Mouse (Mus musculus) thymus, postnatal 10 days (tissue): Measurements from ENCODE around the gene Auts2.

Experiments
- DNase-seq, 2 experiments: peaks; one replicate each; pipeline ENCODE4 v3.0.0; 2021; ENCODE audit warnings: low spot score in 2 of 2

The Auts2 gene

GRCm38 (mm10) chr5:132324246-132324883 lies 218.8 kb downstream of the Auts2 start:
- DNase-seq, result no peak

DNA sequence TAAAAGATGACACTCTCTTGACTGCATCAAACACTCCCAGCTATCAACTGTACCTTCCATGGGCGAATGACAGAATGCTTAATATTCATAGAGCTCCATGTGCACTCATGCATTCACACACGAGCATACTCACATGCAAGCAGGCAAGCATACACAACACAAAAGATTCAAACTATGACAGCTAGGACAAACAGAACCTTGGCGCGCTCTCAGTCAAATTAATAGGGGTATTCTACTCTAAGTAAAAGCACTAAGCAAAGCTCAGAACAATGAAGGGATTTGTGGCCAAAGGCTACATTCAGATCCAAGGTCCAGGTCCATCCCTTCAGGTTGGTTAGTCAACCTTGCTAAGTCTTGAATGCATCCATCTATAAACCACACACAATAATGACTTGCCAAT lies 219.5 kb downstream of the Auts2 start:
- no peak for DNase-seq

DNA sequence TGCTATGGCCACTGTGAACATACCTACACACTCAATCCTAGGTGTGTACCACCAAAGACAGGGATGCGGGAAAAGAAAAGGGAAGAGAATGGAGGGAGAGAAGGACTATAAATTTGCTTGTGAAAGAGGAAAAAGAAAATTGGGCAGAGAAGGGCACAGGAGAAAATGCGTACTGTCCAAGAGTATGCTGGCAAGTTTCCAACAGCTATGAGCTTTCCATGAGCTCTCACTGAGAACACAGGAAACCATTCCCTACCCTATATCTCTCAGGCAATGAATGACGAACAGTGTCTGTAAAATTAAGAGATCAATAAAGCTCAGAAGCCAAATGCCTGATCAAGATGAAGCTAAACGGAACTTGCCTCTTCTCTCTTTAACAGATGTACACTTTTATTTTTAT lies 220.2 kb downstream of the Auts2 start:
- no peak for DNase-seq

DNA sequence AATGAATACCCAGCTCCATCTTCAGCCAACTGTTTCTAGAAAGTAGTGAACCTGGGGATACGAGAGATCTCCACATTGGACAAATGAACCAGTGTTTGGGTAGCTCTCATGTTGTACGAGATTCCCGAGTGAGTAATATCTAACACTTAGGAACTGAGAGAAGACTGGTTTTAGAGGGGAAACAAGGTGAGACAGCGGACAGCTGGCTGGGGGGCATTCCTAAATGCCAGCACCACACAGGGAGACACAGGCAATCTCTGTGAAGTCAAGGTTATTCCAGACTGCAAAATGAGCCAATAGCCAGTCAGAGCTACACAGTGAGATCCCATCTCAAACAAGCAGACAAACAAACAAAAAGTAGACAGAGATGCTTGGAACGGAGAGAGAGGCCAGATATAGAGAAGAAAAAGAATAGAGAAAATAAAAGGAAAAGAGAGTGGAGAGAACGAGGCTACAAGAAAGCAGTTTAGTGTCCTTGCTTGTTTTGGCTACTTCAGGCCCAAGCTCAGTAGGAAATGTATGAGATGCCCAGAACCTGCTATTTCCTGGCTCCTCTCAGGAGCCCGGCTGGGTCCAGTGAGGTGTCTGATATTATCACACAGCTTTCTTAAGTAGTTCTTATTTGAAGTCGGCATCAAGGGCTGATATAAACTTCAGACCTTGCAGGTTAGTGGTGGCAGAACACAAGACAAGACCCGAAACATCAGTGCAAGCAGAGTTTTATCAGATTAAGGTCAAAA lies 224.9 kb downstream of the Auts2 start:
- DNase-seq, result no peak

DNA sequence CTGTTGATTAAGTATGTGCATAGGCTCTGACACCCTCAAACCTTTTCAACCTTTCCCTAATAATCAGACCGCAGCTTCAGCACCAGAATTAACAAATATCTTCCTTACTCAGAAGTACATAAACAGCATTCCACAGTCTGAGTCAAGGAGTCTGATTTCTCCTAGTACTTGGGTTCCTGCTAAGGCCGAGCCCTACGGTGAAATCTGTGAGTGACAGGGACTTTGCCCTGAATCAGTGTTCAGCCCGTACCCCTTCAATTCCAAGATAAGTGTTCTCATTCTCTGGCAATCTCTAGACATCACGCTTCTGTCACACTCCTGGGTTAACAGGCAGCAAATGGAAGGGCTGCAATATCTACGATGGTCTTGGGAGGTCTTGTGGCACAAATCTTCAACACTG lies 226.2 kb downstream of the Auts2 start:
- no peak for DNase-seq

DNA sequence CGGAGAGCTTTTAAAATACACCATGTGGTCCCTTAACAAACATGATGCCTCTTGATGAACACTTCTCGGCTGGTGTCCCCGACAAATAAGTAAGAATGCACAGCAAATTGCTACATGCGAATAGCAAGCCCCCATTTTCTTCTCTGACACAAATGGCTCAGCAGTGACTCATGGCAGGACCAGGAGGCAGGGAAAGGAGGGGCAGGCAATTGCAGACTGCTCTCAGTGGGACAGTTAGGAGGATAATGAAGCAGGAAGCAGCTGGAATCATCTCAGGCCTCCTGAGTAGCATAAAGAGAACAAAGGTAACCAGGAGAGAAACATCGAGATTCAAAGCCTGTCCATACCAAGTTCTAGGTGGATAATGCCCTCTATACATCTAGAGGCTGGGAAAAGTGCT lies 228.8 kb downstream of the Auts2 start:
- no peak for DNase-seq

DNA sequence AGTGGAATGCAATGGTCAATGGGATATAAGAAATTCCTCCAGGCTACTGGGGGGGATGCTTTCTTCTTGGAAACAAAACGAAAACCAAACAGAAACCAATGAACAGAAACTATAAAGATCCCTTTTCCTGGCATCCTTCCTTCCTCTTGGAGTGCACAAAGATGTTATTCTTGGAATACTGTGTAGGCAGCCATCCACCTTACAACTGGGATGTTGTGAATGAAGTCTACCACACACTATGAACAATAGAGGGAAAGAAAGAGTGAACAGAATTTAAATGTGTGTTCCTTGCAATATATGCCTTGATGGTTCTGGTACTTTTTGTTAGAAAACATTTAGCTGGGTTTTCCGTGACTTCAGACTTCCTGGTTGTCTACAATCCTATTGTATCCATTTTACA lies 236.1 kb downstream of the Auts2 start:
- DNase-seq, result no peak

DNA sequence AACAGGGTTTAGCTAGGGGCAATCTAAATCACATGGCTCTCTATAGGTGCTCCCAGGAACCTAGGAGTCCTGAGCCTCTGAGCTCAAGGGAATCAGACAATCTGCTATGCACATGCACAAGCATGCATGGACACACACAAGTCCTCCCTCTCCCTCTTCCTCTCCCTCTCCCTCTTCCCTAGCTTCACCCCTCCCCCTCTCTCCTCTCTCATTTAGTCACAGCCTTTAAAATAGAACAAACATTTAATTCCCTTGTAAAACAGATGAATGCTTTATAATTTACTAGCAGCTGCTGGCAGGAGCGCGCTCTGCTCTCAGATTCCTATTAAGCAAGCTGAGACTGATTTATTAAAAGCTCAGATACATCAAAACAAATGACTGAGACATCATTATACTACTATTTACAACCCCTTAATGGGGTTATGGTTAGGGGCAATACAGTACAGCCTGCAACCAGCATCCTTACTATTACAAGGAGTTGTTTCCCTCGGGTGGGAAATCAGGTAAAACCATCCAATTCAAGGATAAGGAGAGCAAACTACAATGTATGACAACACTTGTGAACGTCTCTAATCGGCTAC lies 237.7 kb downstream of the Auts2 start:
- no peak for DNase-seq

GRCm38 (mm10) chr5:132302778-132303177 lies 240.4 kb downstream of the Auts2 start:
- no peak for DNase-seq

DNA sequence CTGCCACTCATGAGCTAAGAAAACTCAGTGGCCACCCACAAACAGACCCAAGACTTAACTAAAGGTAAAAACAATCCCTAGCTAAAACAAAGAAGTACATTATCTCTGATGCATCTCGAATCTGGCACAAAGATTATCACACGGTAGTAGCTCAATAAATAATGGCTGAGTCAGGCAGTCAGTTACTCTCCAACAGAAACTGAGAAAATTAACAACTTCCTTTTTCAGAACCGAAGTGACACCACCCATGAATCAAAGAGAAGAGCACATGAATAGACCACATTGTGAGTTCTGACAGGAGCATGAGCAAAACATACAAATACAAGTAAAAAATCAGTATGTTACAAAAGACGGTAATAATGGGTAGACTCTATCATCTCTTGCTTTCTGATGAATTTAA lies 242.3 kb downstream of the Auts2 start:
- no peak for DNase-seq

GRCm38 (mm10) chr5:132299716-132300115 lies 243.4 kb downstream of the Auts2 start:
- no peak for DNase-seq

- DNase-seq, result no peak
These were observed 244.1 kb downstream of the Auts2 start for GRCm38 (mm10) chr5:132298996-132299395.

DNA sequence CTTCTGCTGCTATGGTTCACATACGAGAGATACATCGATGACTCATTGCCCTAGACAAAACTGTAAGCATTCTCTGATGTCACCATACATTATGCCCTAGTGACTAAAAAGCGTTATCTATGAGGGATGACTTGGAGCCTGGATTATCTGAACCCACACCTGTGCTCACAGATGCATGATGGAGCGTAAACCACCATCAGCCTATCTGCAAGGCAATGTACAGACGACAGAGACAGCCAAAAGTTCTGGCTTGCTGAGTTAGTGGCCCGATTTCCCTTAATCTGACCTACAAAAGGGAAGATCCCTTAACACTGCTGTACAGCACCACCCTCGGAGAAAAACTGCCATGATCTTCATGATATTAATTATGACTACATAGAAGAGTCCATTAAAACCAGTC lies 245.8 kb downstream of the Auts2 start:
- no peak for DNase-seq

DNA sequence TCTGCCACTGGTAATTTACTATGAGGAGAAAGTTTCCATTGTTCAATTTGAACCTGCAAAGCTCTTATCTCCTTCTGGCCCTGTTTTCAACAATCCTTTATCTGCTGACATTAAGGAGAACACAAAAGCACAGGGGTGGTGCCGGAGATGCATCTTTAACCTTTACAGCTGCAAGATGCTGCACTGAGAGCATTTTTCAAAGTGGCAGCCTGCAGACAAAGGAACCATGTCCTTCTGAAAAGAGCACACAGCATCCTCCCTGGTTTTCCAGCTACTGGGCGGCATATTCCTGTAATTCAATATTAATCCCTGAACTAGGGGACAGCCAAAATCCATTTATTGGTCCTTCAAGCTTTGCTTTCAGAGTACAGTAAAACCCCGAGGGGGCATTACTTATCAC lies 248.7 kb downstream of the Auts2 start:
- no peak for DNase-seq

GRCm38 (mm10) chr5:132292932-132293331 lies 250.2 kb downstream of the Auts2 start:
- DNase-seq, result no peak

- DNase-seq, result no peak
These were observed 252.3 kb downstream of the Auts2 start for GRCm38 (mm10) chr5:132290606-132291535.

GRCm38 (mm10) chr5:132283741-132284140 lies 259.4 kb downstream of the Auts2 start:
- DNase-seq, result no peak

- DNase-seq, result no peak
These were observed 268.8 kb downstream of the Auts2 start for GRCm38 (mm10) chr5:132274098-132274898.

DNA sequence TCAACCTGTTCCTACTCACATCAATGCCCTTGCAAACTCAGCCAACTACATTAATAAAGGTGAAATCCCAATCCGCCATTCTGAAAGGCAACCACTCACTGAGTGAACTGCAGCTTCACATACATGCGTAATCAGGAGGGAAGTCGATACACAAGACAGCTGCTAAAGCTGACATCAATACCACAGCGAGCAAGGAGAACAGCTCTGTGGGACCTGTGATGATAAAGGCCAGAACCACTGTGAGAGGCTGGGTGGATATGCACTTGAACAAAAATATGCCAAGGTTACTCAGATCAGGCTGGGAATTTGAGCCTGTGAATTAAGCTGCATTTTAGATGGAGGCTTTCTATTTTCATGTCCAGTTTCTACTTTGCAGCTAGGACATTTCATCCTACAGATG lies 271.0 kb downstream of the Auts2 start:
- no peak for DNase-seq

- no peak for DNase-seq
These were observed 272.2 kb downstream of the Auts2 start for GRCm38 (mm10) chr5:132270896-132271295.

GRCm38 (mm10) chr5:132270074-132270473 lies 273.1 kb downstream of the Auts2 start:
- DNase-seq, result no peak
